Mouse (Mus musculus) lung, adult 2 months (tissue): Measurements from ENCODE around the gene Pcna. TPM values are rescaled to one million over a fixed set of nuclear protein-coding genes. Genes with fewer than 3 reads are reported as not detected.

ENCODE experiments used
- DNase-seq: peaks from one replicate; pipeline ENCODE4 v3.0.0; 2022
- H3K4me1 ChIP-seq: fragments of 200-500 bp; 2 replicates; pipeline ENCODE4 v1.6.1; 2011; ENCODE audit warnings: low read length; ENCODE audit not compliant: control insufficient read depth, insufficient read depth
- H3K4me3 ChIP-seq: fragments of 200-500 bp; replicated peaks from 2 replicates; pipeline ENCODE3; 2011; ENCODE audit warnings: low read depth, mild to moderate bottlenecking, control low read depth, low read length; ENCODE audit errors: extremely low read depth
- CTCF ChIP-seq: fragments of 200-500 bp; IDR thresholded peaks from 2 replicates; pipeline ENCODE4 v1.5.1; 2011; ENCODE audit warnings: mild to moderate bottlenecking, low read length, control low read depth; ENCODE audit not compliant: insufficient read depth
- POLR2A ChIP-seq: fragments of 200-500 bp; IDR thresholded peaks from 2 replicates; pipeline ENCODE4 v1.6.1; 2011; ENCODE audit warnings: low read depth, mild to moderate bottlenecking, control low read depth, low read length, borderline replicate concordance; ENCODE audit errors: extremely low read depth
- WGBS: fragments of 180-500 bp; shearing (Covaris S2); methylation state at CpG from one replicate; pipeline ENCODE4 v1.1.7; 2018; 5-methylcytosine and 5-hydroxymethylcytosine counted together
- polyA plus RNA-seq: library from polyadenylated mRNA; depleted of rRNA; stranded (reverse); fragments of >200 nt; gene quantifications from 2 replicates; pipeline ENCODE4 v1.2.3, GENCODE M21; 2012

Gene Pcna
- polyA plus RNA-seq, 1 experiment = 59.2 TPM

DNA sequence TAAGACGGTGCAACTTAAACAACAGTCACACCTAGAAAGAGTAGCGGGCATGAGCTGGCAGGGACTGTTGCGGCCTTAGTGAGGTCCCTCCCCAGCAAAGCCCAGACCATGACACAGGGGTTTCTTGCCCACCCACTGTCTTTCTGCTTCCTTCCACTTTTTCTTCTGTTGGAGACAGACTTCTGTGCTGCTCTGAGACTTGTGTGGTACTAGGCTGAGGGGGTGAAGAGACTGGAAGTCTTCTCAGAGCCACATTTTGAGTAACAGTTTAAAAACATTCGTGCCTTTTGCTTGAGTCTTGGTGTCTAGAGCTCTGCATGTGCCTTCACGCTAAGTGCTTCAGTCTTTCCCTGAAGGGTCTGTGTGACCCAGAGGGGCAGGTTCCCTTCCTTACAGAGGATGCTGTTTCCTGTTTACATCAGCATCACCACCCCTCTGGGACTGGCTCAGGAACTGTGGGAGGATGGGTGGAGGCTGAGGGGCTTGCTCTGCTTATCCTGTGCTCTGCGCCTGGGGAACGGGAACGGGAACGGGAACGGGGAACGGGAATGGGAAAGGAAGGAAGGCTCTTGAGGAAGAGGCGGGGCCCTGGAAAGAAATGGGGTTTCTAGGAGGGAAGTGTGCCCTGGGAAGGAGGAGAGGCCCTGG is 31.5 kb upstream of the Pcna start:
- peaks cover 41% of the 10 kb centered on the region for H3K4me1 ChIP-seq
- TF ChIP-seq POLR2A (no peak), CTCF (no peak)
- 41% methylated on average over 12 of the region's 12 CpGs for WGBS
- H3K4me3 ChIP-seq = no peak overlapping the region
- DNase-seq = no peak

DNA sequence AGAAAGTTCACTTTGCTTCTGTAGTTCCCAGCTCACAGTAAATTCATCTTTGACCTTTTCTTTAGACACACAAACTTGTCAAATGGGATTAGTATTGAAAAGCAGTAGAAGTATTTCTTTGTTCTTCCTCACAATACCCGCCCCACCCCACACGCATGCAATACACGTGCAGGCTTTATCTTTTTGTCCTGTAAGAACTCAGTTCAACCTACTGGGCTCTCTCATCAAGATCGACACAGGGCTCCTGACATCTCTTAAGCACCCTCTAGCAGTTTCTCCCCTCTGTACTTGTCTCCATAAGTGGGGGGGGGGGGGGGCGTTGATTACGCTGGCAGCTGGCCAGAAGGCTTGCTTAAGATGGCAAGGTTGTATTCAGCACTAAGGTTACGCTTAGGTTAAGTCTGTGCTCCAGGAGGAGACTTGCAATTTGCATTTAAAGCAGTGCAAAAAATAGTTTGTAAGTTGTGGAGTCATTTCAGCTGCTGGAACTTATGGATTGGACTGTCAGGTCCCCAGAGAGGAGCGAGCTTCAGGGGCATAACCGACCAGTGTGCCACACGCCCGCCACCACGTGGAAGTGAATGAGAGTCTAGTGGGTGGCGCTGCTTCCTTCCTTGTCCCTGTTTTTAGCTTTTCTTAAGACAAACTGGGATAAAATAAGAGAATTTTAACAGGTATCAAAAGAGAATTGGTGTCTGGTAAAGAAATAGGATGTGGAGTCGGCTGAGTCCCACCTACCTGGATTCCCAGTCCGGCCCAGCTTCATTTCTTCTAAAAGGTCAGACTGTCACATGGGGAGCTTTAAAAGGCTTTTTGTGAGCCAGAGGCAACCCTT is 30.3 kb upstream of the Pcna start:
- no peak for DNase-seq
- peaks cover 46% of the 10 kb centered on the region for H3K4me1 ChIP-seq
- TF ChIP-seq POLR2A (no peak), CTCF (no peak)
- 35% methylated on average over 15 of the region's 15 CpGs for WGBS
- H3K4me3 ChIP-seq = no peak overlapping the region

GRCm38 (mm10) chr2:132282453-132283174 is 29.5 kb upstream of the Pcna start:
- no peak for DNase-seq
- peaks cover 48% of the 10 kb centered on the region for H3K4me1 ChIP-seq
- H3K4me3 ChIP-seq = no peak overlapping the region
- WGBS = 34% methylated on average over 12 of the region's 12 CpGs
- TF ChIP-seq POLR2A (no peak), CTCF (no peak)

GRCm38 (mm10) chr2:132281560-132282452 is 28.7 kb upstream of the Pcna start:
- no peak for TF ChIP-seq CTCF
- no peak for TF ChIP-seq POLR2A
- 34% methylated on average over 10 of the region's 10 CpGs for WGBS
- H3K4me1 ChIP-seq = peaks cover 48% of the 10 kb centered on the region
- no peak for DNase-seq
- H3K4me3 ChIP-seq = no peak overlapping the region

GRCm38 (mm10) chr2:132280518-132281120 is 27.5 kb upstream of the Pcna start:
- TF ChIP-seq CTCF (no peak), POLR2A (no peak)
- no peak overlapping the region for H3K4me3 ChIP-seq
- WGBS = 77% methylated on average over 10 of the region's 10 CpGs
- DNase-seq = no peak
- peaks cover 46% of the 10 kb centered on the region for H3K4me1 ChIP-seq

DNA sequence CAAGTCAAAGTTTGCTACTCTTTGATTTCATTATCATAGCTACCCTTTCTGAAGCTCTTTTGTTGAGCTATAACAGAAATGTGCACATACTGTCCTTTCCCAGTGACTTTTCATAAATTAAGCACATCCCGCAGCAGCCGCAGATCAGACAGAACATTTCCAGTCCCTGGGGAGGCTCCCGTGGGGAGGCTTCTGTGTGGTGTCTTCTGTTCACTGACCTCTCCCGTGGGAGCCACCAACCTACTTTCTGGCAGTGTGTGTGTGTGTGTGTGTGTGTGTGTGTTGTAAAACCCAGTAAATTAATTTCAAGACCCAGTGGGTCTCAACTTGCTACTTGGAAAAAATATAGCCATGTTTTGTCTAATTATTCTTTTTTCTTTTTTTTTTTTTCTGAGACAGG is 26.9 kb upstream of the Pcna start:
- Histone ChIP-seq H3K4me3 (no peak overlapping the region), H3K4me1 (peaks cover 41% of the 10 kb centered on the region)
- TF ChIP-seq CTCF = no peak
- 58% methylated on average over 4 of the region's 4 CpGs for WGBS
- DNase-seq = no peak

GRCm38 (mm10) chr2:132279336-132279882 is 26.3 kb upstream of the Pcna start:
- TF ChIP-seq CTCF (no peak), POLR2A (no peak)
- H3K4me3 ChIP-seq = no peak overlapping the region
- no peak for DNase-seq
- peaks cover 38% of the 10 kb centered on the region for H3K4me1 ChIP-seq
- 42% methylated on average over 3 of the region's 3 CpGs for WGBS

DNA sequence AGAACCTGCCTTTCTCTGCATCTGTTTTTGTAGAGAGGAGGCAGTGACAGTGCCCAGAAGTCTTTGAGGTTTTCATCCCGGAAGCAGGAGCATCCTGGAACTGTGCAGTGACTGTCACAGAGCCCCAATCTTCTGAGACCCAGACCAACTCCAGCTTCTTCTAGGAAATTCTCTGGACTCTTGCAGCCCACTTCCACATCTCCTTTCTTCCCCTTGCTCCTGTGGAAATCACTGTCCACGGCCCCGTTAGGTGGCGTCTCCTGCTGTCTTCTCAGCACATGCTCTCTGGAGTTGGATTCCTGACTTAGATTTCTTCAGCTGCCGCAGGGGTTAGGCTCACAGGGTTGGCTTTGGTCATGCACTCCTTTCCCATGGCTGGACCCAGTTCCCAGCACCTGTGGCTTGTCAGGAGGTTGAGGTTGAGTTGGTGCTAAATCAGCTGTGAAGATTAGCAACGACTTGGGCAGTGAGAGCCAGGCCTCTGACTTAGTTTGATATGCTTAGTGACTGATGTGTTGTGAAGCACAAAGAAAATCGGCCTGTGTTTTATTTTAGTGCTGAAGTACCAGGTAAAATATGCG is 25.2 kb upstream of the Pcna start:
- 74% methylated on average over 8 of the region's 8 CpGs for WGBS
- H3K4me3 ChIP-seq = no peak overlapping the region
- no peak for TF ChIP-seq POLR2A
- no peak for DNase-seq
- peaks cover 27% of the 10 kb centered on the region for H3K4me1 ChIP-seq
